In the genomic region with DNA sequence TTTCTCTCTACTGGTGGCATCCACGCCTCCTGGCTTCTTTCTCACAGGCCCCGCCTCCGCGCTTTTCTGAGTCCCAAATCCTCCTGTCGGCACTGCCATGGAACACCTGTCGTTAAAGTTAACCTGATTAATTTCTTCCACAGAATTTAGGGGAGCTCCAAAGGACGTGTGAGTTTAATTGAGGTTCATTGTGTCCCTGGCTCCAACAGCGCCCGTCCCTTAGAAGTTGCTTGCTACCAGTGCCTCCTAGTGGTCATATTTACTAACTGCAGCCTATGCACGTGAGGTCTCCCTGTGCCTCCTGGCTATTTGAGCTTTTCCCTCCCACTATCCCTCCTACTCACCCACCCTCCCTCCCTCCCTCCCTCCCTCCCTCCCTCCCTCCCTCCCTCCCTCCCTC, we compare ENCODE assay signal across 8 mouse cellular contexts. TPM values are rescaled to one million over a fixed set of nuclear protein-coding genes. Genes with fewer than 3 reads are reported as not detected.
A peak's percentile ranks its signal among the peaks of the same experiment; 100 is the strongest.
DNase-seq lines count a peak whose midpoint lies in the region; TF ChIP-seq lines count a peak whose summit lies in the region.

No protein-coding gene starts in this region.

- peak; percentile 80 for TF ChIP-seq CTCF in layer of hippocampus, adult 2 months (conservative IDR thresholded peaks at IDR 0.05)

- no peaks in the 10 kb centered on the region for H3K9me3 ChIP-seq in embryonic facial prominence, embryonic 10.5 days
- no peaks in the 10 kb centered on the region for H3K9me3 ChIP-seq in limb, embryonic 10.5 days (replicated peaks)

- H3K4me3 ChIP-seq in layer of hippocampus, adult 2 months = no peak overlapping the region
- 0 out of 2 replicates have a peak overlapping the region, but pooled peaks have one; percentile 6 for H3K4me3 ChIP-seq in embryonic facial prominence, embryonic 10.5 days
- no peak overlapping the region for H3K4me3 ChIP-seq in limb, embryonic 10.5 days

- peaks cover 11% of the 10 kb centered on the region; the same call in 1 of the 2 replicates for H3K27me3 ChIP-seq in embryonic facial prominence, embryonic 10.5 days (replicated peaks; ENCODE audit: low read depth, poor library complexity, severe bottlenecking)
- peaks cover 10% of the 10 kb centered on the region; the same call in 1 of the 2 replicates for H3K27me3 ChIP-seq in limb, embryonic 10.5 days (ENCODE audit: low read depth, poor library complexity, severe bottlenecking)

- WGBS in embryonic facial prominence, embryonic 10.5 days = 9% methylated on average over 10 of the region's 10 CpGs
- WGBS in limb, embryonic 10.5 days = 13% methylated on average over 10 of the region's 10 CpGs

- no peaks in the 10 kb centered on the region for H3K36me3 ChIP-seq in embryonic facial prominence, embryonic 10.5 days (replicated peaks)
- no peaks in the 10 kb centered on the region for H3K36me3 ChIP-seq in limb, embryonic 10.5 days

- intact Hi-C loops in heart, postnatal 14 days (cut with DNase I) = loop anchor here (2.0 to 5.0 kb wide), 3 partner anchors 50 to 170 kb away; partner anchors contain the start of gene Ryr1

- H3K4me1 ChIP-seq in embryonic facial prominence, embryonic 10.5 days = peaks cover 27% of the 10 kb centered on the region
- H3K4me1 ChIP-seq in limb, embryonic 10.5 days = peaks cover 24% of the 10 kb centered on the region

- no peak overlapping the region for H3K27ac ChIP-seq in layer of hippocampus, adult 2 months
- no peak overlapping the region for H3K27ac ChIP-seq in embryonic facial prominence, embryonic 10.5 days (replicated peaks)
- no peak overlapping the region for H3K27ac ChIP-seq in limb, embryonic 10.5 days

- peak in 1 of 2 experiments; percentile 72 for DNase-seq in layer of hippocampus, adult 2 months (ENCODE audit: low spot score in 2 of 2)
- DNase-seq in layer of hippocampus, postnatal 25 days (ENCODE audit: extremely low spot score in 1 of 2, low spot score in 1 of 2) = no peak
- DNase-seq in NIH3T3 (ENCODE audit: low read depth) = peak; percentile 88
- DNase-seq in embryonic facial prominence, embryonic 10.5 days (ENCODE audit: low spot score) = peak; percentile 74
- peak; percentile 63 to 77 for DNase-seq in heart, postnatal 14 days
- peak; percentile 71 for DNase-seq in limb, embryonic 10.5 days (ENCODE audit: low spot score)
- peak; percentile 84 for DNase-seq in naive thymus-derived CD4-positive, alpha-beta T cell, adult 2 months (ENCODE audit: low read depth)
- DNase-seq in ovary, adult 18-20 months (ENCODE audit: low spot score) = no peak

RNA-seq across cellular contexts. Expression of gene Dpf1, which starts 6.8 kb away (rescaled TPM):
- total RNA-seq in layer of hippocampus, adult 2 months (2021) = 100 to 1,000 TPM; 106 to 113 TPM
- total RNA-seq in layer of hippocampus, postnatal 25 days (2021) = 100 to 1,000 TPM; 100 to 111 TPM
- polyA plus RNA-seq in embryonic facial prominence, embryonic 10.5 days (2016; fragmentation: Nextera tagmentation; extraction: Ambion mirVana) = 24.8 and 28.9 TPM in 2 replicates
- 1 to 10 TPM in 1 of 2 experiments, under 1 TPM in 1; 0.19 to 1.2 TPM for total RNA-seq in heart, postnatal 14 days (2021)
- 24.0 and 32.9 TPM in 2 replicates for polyA plus RNA-seq in limb, embryonic 10.5 days (2016; fragmentation: Nextera tagmentation; extraction: Ambion mirVana)

RNA-seq across cellular contexts. Expression of gene Ppp1r14a, which starts 7.9 kb away (rescaled TPM):
- 10 to 100 TPM; 20.8 to 21.6 TPM for total RNA-seq in layer of hippocampus, adult 2 months (2021)
- 10 to 100 TPM; 28.5 to 30.7 TPM for total RNA-seq in layer of hippocampus, postnatal 25 days (2021)
- 29.7 and 30.5 TPM in 2 replicates for polyA plus RNA-seq in embryonic facial prominence, embryonic 10.5 days (2016; fragmentation: Nextera tagmentation; extraction: Ambion mirVana)
- 10 to 100 TPM; 13.2 to 15.4 TPM for total RNA-seq in heart, postnatal 14 days (2021)
- 5.4 and 6.1 TPM in 2 replicates for polyA plus RNA-seq in limb, embryonic 10.5 days (2016; fragmentation: Nextera tagmentation; extraction: Ambion mirVana)

RNA-seq across cellular contexts. Expression of gene Spint2, which starts 15.3 kb away (rescaled TPM):
- total RNA-seq in layer of hippocampus, adult 2 months (2021) = 10 to 100 TPM; 18.3 to 21.7 TPM
- total RNA-seq in layer of hippocampus, postnatal 25 days (2021) = 10 to 100 TPM; 17.6 to 19.2 TPM
- polyA plus RNA-seq in embryonic facial prominence, embryonic 10.5 days (2016; fragmentation: Nextera tagmentation; extraction: Ambion mirVana) = 75.5 and 79.3 TPM in 2 replicates
- 10 to 100 TPM; 39.2 to 42.9 TPM for total RNA-seq in heart, postnatal 14 days (2021)
- 58.8 and 71.8 TPM in 2 replicates for polyA plus RNA-seq in limb, embryonic 10.5 days (2016; fragmentation: Nextera tagmentation; extraction: Ambion mirVana)

RNA-seq across cellular contexts. Expression of gene 2200002D01Rik, which starts 48.7 kb away (rescaled TPM):
- total RNA-seq in layer of hippocampus, adult 2 months (2021) = under 1 TPM in 1 of 2 experiments, not detected in 1; 0.36 TPM
- under 1 TPM in 1 of 2 experiments, not detected in 1; 0.37 TPM for total RNA-seq in layer of hippocampus, postnatal 25 days (2021)
- polyA plus RNA-seq in embryonic facial prominence, embryonic 10.5 days (2016; fragmentation: Nextera tagmentation; extraction: Ambion mirVana) = 4.4 and 4.6 TPM in 2 replicates
- 1 to 10 TPM; 2.0 to 2.2 TPM for total RNA-seq in heart, postnatal 14 days (2021)
- 2.6 and 3.4 TPM in 2 replicates for polyA plus RNA-seq in limb, embryonic 10.5 days (2016; fragmentation: Nextera tagmentation; extraction: Ambion mirVana)

RNA-seq across cellular contexts. Expression of gene Yif1b, which starts 58.9 kb away (rescaled TPM):
- 10 to 100 TPM; 40.7 to 42.9 TPM for total RNA-seq in layer of hippocampus, adult 2 months (2021)
- total RNA-seq in layer of hippocampus, postnatal 25 days (2021) = 10 to 100 TPM; 43.7 to 50.2 TPM
- 100 and 102 TPM in 2 replicates for polyA plus RNA-seq in embryonic facial prominence, embryonic 10.5 days (2016; fragmentation: Nextera tagmentation; extraction: Ambion mirVana)
- total RNA-seq in heart, postnatal 14 days (2021) = 10 to 100 TPM; 62.0 to 68.3 TPM
- 99.8 and 103 TPM in 2 replicates for polyA plus RNA-seq in limb, embryonic 10.5 days (2016; fragmentation: Nextera tagmentation; extraction: Ambion mirVana)

Comparison
In these comparisons a context has a peak if more than half of its experiments do, and no peak if none do; other contexts are left out.
1. DNase-seq: peak in NIH3T3 (single experiment), embryonic facial prominence, embryonic 10.5 days (single experiment), heart, postnatal 14 days (2 of 2), limb, embryonic 10.5 days (single experiment) and naive thymus-derived CD4-positive, alpha-beta T cell, adult 2 months (single experiment); none in layer of hippocampus, postnatal 25 days (0 of 2) and ovary, adult 18-20 months (single experiment).
2. RNA of gene Dpf1, which starts 6.8 kb away (total RNA-seq): 106 to 113 TPM in layer of hippocampus, adult 2 months and 100 to 111 TPM in layer of hippocampus, postnatal 25 days; 0.19 to 1.2 TPM in heart, postnatal 14 days; every median in the first group is over 10 times any median in the second.